Comparison of ENCODE assay signal across 24 mouse cellular contexts in genomic region chr1:116240538-116240937, GRCm38 (mm10).
A peak's percentile ranks its signal among the peaks of the same experiment; 100 is the strongest.
DNase-seq lines count a peak whose midpoint lies in the region; ATAC-seq lines count a peak whose summit lies in the region.
"Had no signal": no experiment of that assay in that cellular context is flagged by ENCODE, and none has a peak within 500 bp of the region (broad histone marks: within the 10 kb centered on the region; RNA-seq: fewer than 3 reads in every experiment).

No protein-coding gene starts in this region.

- H3K4me1 ChIP-seq in embryonic facial prominence, embryonic 14.5 days (ENCODE audit: control insufficient read depth, insufficient read depth, low read length): no peaks in the 10 kb centered on the region
- H3K4me1 ChIP-seq in embryonic facial prominence, embryonic 10.5 days: no peaks in the 10 kb centered on the region
- no peaks in the 10 kb centered on the region for H3K4me1 ChIP-seq in midbrain, embryonic 12.5 days
- no peaks in the 10 kb centered on the region for H3K4me1 ChIP-seq in midbrain, embryonic 11.5 days (ENCODE audit: control insufficient read depth, insufficient read depth, low read length)
- H3K4me1 ChIP-seq in neural tube, embryonic 12.5 days: no peaks in the 10 kb centered on the region
- H3K4me1 ChIP-seq: embryonic facial prominence, embryonic 13.5 days; forebrain, embryonic 13.5 days; heart, embryonic 15.5 days had no signal

- H3K36me3 ChIP-seq in embryonic facial prominence, embryonic 14.5 days (ENCODE audit: control insufficient read depth, insufficient read depth, low read length): no peaks in the 10 kb centered on the region
- H3K36me3 ChIP-seq in embryonic facial prominence, embryonic 10.5 days (replicated peaks): no peaks in the 10 kb centered on the region
- H3K36me3 ChIP-seq in midbrain, embryonic 12.5 days: no peaks in the 10 kb centered on the region
- no peaks in the 10 kb centered on the region for H3K36me3 ChIP-seq in midbrain, embryonic 11.5 days (ENCODE audit: control insufficient read depth, insufficient read depth, low read length)
- no peaks in the 10 kb centered on the region for H3K36me3 ChIP-seq in neural tube, embryonic 12.5 days
- H3K36me3 ChIP-seq: embryonic facial prominence, embryonic 13.5 days; G1E; heart, embryonic 15.5 days had no signal

- no peak overlapping the region for H3K9ac ChIP-seq in embryonic facial prominence, embryonic 14.5 days (ENCODE audit: low read depth, low read length)
- H3K9ac ChIP-seq in midbrain, embryonic 12.5 days (replicated peaks): no peak overlapping the region
- H3K9ac ChIP-seq in midbrain, embryonic 11.5 days (ENCODE audit: low read length): no peak overlapping the region
- H3K9ac ChIP-seq in neural tube, embryonic 12.5 days: no peak overlapping the region
- H3K9ac ChIP-seq: embryonic facial prominence, embryonic 13.5 days; forebrain, embryonic 13.5 days; forebrain, postnatal 0 days; heart, embryonic 15.5 days had no signal

- H3K4me3 ChIP-seq in embryonic facial prominence, embryonic 14.5 days (ENCODE audit: low read depth, low read length): no peak overlapping the region
- no peak overlapping the region for H3K4me3 ChIP-seq in embryonic facial prominence, embryonic 10.5 days
- H3K4me3 ChIP-seq in midbrain, embryonic 12.5 days: no peak overlapping the region
- H3K4me3 ChIP-seq in midbrain, embryonic 11.5 days (ENCODE audit: low read depth, low read length): no peak overlapping the region
- no peak overlapping the region for H3K4me3 ChIP-seq in neural tube, embryonic 12.5 days
- H3K4me3 ChIP-seq: embryonic facial prominence, embryonic 13.5 days; forebrain, embryonic 13.5 days; heart, adult 2 months; heart, embryonic 15.5 days had no signal

- DNase-seq in embryonic facial prominence, embryonic 14.5 days (ENCODE audit: low spot score): no peak
- DNase-seq in embryonic facial prominence, embryonic 10.5 days (ENCODE audit: low spot score): no peak
- no peak for DNase-seq in midbrain, embryonic 11.5 days (ENCODE audit: low spot score, missing footprints)
- DNase-seq in neural tube, embryonic 10.5 days (ENCODE audit: extremely low spot score, low spot score): no peak
- DNase-seq in adrenal gland, postnatal 4 days (ENCODE audit: low spot score in 2 of 2): no peak
- DNase-seq: adrenal gland, adult 8-10 months; adrenal gland, postnatal 36 days; B cell, adult 2 months; cerebellum, adult 11-12 months; cerebellum, adult 9-10 months; cerebellum, postnatal 25 days; forebrain, postnatal 0 days; gastrocnemius, postnatal 14 days; heart, adult 2 months; heart, postnatal 14 days had no signal

- H3K9me3 ChIP-seq in embryonic facial prominence, embryonic 14.5 days (ENCODE audit: control insufficient read depth, low read length): no peaks in the 10 kb centered on the region
- H3K9me3 ChIP-seq in embryonic facial prominence, embryonic 10.5 days: no peaks in the 10 kb centered on the region
- H3K9me3 ChIP-seq in midbrain, embryonic 12.5 days: no peaks in the 10 kb centered on the region
- no peaks in the 10 kb centered on the region for H3K9me3 ChIP-seq in midbrain, embryonic 11.5 days (ENCODE audit: control insufficient read depth, low read length)
- H3K9me3 ChIP-seq in neural tube, embryonic 12.5 days: no peaks in the 10 kb centered on the region
- H3K9me3 ChIP-seq: embryonic facial prominence, embryonic 13.5 days; forebrain, embryonic 13.5 days; heart, embryonic 15.5 days had no signal

- no peak overlapping the region for H3K27ac ChIP-seq in embryonic facial prominence, embryonic 14.5 days (replicated peaks; ENCODE audit: low read depth, low read length)
- no peak overlapping the region for H3K27ac ChIP-seq in embryonic facial prominence, embryonic 10.5 days (replicated peaks)
- no peak overlapping the region for H3K27ac ChIP-seq in midbrain, embryonic 12.5 days (replicated peaks)
- H3K27ac ChIP-seq in midbrain, embryonic 11.5 days (ENCODE audit: low read depth, low read length): no peak overlapping the region
- H3K27ac ChIP-seq in neural tube, embryonic 12.5 days: no peak overlapping the region
- H3K27ac ChIP-seq: embryonic facial prominence, embryonic 13.5 days; forebrain, embryonic 13.5 days; heart, adult 2 months; heart, embryonic 15.5 days had no signal

- H3K4me2 ChIP-seq in embryonic facial prominence, embryonic 14.5 days (ENCODE audit: low read depth, low read length): no peak overlapping the region
- H3K4me2 ChIP-seq in midbrain, embryonic 12.5 days (replicated peaks): no peak overlapping the region
- no peak overlapping the region for H3K4me2 ChIP-seq in midbrain, embryonic 11.5 days
- H3K4me2 ChIP-seq in neural tube, embryonic 12.5 days (replicated peaks): no peak overlapping the region
- H3K4me2 ChIP-seq: embryonic facial prominence, embryonic 13.5 days; forebrain, embryonic 13.5 days; heart, embryonic 11.5 days; heart, embryonic 15.5 days had no signal

- ATAC-seq in embryonic facial prominence, embryonic 14.5 days (ENCODE audit: low read depth): peak; percentile 53; the same call in 1 of the 2 replicates
- peak; percentile 49; the same call in 1 of the 2 replicates for ATAC-seq in midbrain, embryonic 12.5 days (ENCODE audit: low FRiP score, low read depth)
- ATAC-seq in midbrain, embryonic 11.5 days (ENCODE audit: low FRiP score): no peak
- ATAC-seq in neural tube, embryonic 12.5 days (ENCODE audit: low FRiP score, low read depth): peak; percentile 63
- ATAC-seq: CD4-positive, CD25-positive, alpha-beta regulatory T cell, adult 4 months; forebrain, embryonic 13.5 days; forebrain, postnatal 0 days; inflammation-experienced regulatory T-cells, adult 6 months had no signal

- H3K27me3 ChIP-seq in embryonic facial prominence, embryonic 14.5 days (replicated peaks; ENCODE audit: control insufficient read depth, insufficient read depth, low read length): no peaks in the 10 kb centered on the region
- H3K27me3 ChIP-seq in embryonic facial prominence, embryonic 10.5 days (replicated peaks; ENCODE audit: low read depth, poor library complexity, severe bottlenecking): no peaks in the 10 kb centered on the region
- H3K27me3 ChIP-seq in midbrain, embryonic 12.5 days: no peaks in the 10 kb centered on the region
- no peaks in the 10 kb centered on the region for H3K27me3 ChIP-seq in midbrain, embryonic 11.5 days (ENCODE audit: control insufficient read depth, insufficient read depth, low read length)
- H3K27me3 ChIP-seq in neural tube, embryonic 12.5 days (replicated peaks): no peaks in the 10 kb centered on the region
- H3K27me3 ChIP-seq: embryonic facial prominence, embryonic 13.5 days; forebrain, embryonic 13.5 days; heart, embryonic 15.5 days had no signal
